Mouse (Mus musculus): Measurements from ENCODE around the gene Fam219a.

The Fam219a gene

DNA sequence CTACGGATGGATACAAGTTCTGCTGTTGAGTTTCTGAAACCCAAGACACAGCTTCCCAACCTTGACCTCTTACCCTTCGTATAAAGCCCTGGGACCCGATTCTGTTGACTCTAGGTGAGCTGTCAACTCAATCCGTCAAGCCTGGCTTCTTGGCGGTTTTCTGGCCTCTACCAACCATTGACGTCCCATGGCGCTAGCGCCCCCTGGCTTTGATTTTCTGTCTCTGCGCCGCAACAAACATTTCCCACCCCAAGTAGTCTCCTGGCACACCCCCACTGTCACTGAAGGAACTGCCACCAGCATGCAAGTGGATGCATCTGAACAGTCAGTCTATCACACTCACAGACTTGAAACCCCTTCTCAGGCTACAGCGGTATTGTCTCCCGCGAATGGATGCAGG lies 63.2 kb downstream of the Fam219a start:
- ATAC-seq (ENCODE audit: low TSS enrichment): no peak

DNA sequence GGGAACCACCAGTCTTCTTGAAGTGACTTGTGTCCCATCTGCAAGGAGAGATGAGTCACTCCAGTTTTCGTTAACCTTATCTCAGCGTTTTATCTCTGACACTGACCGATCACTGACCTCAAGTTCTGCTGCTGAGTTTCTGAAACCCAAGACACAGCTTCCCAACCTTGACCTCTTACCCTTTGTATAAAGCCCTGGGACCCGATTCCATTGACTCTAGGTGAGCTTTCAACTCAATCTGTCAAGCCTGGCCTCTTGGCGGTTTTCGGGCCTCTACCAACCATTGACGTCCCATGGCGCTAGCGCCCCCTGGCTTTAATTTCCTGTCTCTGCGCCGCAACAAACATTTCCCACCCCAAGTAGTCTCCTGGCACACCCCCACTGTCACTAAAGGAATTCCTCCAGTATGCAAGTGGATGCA lies 64.2 kb downstream of the Fam219a start:
- no peak for ATAC-seq (ENCODE audit: low TSS enrichment)

DNA sequence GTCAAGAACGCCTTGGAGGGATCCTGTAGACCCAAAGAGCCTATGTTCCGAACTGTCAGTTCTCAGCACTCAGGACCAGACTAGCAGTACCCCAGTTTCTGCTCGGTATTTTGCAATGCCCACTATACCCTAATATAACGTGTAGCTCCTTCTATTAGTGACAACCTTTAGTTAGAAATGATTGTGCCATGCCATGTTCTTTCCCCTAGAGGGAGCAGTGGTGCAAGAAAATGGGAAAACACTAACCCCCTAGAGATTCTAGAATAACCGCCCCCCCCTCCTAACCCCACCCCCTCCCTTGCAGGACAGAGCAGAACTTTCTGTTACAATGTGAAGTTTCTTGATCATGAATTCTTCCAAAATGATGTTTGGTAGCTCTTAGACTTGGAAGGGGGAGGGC lies 65.0 kb downstream of the Fam219a start:
- no peak for ATAC-seq (ENCODE audit: low TSS enrichment)

DNA sequence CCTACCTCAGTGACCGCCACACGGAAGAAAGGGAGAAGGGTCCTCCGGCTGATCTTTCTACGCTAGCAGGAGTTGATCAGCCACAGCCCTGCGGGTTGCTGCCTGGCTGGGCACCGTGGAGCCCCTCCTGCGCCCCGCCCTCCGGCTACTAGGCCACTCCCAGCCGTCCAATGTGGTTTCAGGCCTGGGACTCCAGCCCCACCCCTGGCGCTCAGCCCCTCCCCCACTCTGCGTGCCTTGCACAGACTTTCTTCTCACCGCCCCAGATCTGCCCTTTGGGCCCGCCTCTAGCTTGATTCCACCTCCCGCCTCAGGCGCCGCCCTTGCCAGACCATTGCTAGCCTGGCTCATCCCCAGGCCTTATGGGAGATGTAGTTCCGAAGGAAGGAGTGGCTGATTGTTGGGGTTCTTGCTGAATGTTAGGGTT lies 66.3 kb downstream of the Fam219a start, which contains the start of gene AI464131:
Gene AI464131, minus strand, starts transcription at position 91 of the 427 bp plus-strand sequence.
- peak; percentile 71 for ATAC-seq (ENCODE audit: low TSS enrichment)

DNA sequence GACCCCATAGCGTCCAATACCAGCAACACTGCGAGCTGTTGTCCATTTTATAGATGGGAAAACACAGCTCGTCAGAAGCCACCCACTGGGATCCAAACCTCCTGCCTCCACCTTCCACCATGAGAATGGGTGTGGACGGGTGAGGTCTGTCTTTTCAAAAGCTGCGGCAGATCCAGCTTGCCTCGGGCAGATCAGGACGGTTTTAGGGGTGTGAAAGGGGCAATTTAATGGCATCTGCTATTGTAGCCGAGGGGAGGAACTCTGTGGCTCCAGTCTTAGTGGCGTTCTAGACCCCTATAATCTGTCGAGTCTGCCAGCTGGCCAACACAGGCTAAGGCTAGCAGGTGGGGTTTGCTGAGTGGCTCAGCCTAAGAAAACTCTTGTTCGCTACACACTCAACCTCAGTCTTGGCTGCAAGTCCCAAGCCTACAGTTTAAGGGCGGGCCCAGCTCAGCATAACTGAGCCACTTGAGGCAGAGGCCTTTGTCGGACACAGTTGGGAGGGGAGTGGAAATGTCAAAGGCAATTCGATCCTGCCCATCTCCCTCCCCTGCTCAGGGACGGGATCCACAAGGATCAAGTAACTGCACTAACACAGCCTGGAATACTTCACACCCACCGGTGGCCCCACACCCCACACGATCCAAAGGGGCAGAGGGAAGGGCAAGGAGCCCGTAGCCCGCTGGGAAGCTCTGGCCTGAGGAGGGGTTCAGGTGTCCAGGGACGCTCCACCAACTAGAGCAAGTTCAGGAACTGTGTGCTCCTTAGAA lies 67.0 kb downstream of the Fam219a start:
- no peak for ATAC-seq (ENCODE audit: low TSS enrichment)

DNA sequence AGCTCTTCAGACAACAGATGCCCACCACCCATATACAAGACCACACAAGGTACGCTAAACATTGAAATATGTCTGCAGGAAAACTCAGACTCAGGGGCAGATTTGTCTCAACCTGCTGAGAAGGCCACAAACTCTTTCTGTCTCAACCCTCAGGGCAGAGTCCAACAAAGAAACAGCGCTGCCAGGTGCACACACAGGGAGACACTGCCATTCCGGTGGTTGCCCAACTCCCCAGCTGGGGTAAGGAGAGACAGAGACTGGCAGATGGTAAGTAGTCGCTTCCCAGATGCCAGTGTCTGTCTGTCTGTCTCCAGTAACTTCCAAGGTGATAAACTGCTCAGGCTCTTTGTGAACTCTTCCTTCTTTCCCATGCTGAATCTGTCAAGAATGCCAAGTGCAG lies 68.6 kb downstream of the Fam219a start:
- no peak for ATAC-seq (ENCODE audit: low TSS enrichment)

DNA sequence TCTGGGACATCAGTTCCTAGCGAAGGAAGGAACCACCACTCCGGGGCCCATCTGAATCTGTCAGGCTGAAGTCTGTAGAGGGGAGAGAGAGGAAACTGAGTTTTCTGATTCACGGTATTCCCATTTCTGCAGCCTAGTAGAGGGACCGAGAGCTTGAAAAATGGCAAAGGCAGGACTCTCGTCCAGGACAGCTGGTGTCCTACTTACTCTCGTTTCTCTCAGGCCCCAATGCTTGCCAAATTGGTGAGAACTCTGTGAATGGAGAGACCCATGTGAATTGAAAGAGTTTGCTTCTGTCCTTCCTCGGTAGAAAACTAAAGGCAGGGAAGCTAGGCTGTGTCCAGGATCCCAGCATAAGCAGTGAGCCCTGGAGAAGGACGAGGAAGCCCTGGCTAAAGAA lies 69.7 kb downstream of the Fam219a start:
- peak; percentile 18; the same call in 1 of the 2 replicates for ATAC-seq (ENCODE audit: low TSS enrichment)

DNA sequence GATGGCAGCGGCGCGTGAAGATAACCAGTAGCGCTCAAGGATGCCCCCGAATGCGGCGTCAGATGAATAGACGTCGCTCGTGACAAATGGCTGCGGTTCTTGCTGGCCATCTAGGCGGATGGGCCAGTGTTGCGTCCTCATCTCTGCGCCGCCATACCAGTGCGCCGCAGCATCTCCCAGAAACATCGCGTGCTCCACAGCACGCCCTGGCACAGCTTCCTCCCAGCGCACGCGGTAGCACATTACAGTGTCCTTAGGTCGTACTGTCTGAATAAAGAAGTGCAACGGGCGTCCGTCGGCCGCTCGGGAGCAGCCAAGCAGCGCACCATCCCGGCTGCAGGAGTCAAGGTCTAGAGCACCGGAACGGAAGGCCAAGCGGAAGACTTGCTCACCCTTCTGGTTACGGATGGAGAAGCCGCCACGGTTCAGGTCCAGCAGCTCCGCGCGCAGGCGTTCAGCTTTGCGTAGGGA lies 70.4 kb downstream of the Fam219a start:
- ATAC-seq (ENCODE audit: low TSS enrichment): no peak

DNA sequence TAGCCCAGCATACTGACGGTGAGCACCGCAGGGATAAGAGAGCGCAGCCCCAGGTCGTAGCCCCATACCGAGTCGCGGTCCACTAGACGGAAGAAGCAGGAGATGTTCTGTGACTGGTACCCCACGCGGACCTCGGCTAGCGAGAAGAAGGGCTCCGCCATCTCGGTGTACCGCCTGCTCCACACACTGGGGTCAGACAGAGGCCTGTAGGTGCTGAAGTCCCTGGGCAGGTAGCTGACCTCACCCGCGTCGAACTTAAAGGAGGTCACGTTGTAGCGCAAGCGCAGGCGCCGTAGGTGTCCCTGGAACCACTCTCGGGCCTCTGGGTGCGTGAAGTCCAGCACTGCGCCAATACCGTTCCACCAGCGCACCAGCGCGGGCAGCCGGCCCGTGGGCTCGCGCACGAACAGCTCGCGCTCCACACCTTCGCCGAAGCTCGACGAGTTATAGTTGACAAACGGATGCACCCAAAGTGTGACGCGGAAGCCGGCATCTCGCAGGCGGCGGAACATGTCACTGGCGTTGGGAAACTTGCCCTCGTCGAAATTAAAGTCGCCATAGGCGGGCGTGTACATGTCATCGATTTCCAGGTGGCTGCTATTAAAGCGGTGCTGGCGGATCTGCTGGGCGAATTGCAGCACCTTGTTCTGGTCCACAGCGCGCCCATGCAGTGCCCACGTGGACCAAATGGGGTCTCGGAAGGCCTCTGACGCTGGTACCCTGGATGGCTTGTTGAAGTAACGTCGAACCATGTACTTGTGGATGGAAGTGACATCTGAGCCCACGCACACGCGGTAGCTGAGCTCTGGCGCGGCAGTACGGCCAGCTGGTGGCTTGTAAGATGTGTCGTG lies 71.1 kb downstream of the Fam219a start:
- no peak for ATAC-seq (ENCODE audit: low TSS enrichment)

DNA sequence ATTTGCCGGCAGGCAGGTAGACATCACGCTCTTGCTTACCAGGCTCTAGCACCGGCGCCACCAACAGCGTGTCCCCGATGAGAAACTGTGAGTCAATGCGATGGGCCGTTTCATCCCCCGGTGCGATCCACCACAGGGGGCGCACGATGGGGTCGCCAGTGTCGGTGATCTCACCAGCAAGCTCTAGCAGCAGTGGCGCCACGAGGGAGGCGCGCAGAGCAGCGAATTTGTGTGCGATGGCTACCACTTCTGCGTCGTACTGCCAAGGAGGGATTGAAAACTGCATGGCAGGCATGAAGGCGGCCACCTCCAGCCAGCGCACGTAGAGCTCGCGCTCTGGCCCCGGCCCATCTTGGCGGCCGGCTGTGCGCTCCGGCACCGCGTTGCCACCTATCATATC lies 71.8 kb downstream of the Fam219a start:
- ATAC-seq (ENCODE audit: low TSS enrichment): no peak

DNA sequence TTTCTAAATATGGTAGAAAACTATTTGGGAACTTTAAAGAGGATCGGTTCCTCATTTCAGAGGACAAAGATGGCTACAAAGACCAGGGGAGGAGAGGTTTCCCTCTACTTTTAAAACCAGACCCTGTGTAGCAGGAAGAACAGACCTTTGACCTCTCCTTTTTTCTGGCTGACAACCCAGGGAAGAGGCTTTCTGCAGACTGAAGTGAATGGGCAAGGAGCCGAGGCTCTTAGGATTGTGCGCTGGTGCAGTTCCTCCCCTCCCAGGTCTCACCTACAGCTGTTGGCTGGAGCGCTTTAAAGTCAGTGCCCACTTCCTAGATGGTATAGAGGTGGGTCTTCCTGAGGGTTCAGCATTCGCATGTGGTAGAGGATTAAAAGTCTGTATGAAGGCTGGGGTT lies 72.3 kb downstream of the Fam219a start:
- ATAC-seq (ENCODE audit: low TSS enrichment): no peak

DNA sequence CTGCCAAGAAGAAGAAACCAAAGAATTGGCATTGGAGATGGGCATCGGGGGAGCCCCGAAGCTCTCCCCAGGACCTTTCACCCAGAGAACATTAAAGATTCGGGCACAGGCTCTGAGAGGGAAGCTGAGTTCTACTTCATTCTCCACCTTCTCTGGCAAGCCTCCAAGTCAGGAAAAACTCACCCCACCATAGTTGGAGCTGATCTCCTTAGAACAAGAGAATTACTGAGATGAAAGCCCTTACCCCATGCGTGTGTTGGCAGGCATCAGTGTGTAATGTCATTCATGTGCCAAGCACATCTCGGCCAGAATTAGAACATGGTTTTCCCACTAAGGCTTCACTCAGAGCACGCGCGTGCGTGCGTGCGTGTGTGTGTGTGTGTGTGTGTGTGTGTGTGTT lies 73.5 kb downstream of the Fam219a start:
- ATAC-seq (ENCODE audit: low TSS enrichment): peak; percentile 26; the same call in 1 of the 2 replicates

DNA sequence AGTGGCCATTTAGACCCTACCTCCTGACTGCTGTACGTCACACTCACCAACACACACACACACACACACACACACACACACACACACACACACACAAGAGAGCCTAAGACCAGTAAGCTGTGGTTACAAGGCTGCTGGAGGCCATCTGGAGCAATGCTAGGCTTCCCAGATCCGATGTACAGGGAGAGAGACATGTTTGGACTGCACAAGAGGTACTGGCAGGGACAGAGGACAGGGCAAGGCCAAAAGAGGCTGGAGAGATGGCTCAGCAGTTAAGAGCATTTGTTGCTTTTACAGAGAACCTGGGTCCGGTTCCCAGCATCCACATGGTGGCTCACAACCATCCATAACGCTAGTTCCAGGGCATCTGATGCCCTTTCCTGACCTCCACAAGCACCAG lies 74.3 kb downstream of the Fam219a start:
- ATAC-seq (ENCODE audit: low TSS enrichment): no peak

DNA sequence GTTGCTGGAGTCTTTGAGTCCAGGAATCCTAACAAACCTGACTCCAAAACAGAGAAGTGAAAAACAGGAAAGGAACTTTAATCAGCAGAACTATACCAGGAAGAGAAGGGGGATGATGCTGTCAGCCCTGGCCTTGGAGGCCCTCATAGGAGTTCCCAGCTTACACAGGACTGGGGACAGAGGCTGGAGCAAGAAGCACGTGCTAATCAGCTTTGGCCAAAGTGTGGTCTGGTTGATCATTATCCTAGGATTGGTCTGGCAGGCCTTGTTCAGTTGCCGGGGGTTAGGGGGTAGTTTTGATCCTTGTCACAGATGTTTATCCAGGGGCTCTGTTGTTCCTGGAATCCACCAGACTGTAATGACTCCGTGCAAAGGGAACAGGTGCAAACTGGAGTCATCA lies 75.0 kb downstream of the Fam219a start:
- no peak for ATAC-seq (ENCODE audit: low TSS enrichment)

DNA sequence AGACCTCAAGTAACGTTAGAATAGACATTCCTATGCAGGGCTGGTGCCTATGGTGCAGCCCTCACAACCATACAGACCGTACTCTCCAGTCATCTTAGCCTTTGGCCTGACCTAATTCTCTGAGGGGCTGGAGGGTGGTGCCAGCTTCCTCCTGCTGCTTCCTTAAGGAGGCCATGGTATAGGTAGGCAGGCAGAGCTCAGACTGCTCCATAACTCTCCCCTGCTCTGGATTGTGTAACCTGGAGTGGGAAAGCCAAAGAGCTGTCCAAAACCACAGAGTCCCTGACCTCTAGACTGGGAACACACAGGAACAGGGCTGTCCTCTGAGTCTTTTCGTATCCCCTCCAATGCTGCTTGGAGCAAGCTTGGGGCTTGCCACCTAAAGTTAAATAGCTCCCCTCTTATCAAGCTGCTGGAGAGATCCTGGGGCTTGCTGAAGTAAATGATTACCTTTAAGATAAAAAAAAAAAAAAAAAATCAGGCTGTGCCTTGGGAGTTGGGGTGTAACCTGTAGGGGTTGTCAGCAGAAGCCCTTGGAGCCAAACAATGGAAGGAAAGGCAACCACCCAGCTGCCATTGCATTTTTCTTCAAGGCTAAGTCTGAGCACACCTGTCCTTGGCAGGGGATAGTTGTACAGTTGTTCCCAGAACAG lies 75.7 kb downstream of the Fam219a start:
- ATAC-seq (ENCODE audit: low TSS enrichment): no peak

DNA sequence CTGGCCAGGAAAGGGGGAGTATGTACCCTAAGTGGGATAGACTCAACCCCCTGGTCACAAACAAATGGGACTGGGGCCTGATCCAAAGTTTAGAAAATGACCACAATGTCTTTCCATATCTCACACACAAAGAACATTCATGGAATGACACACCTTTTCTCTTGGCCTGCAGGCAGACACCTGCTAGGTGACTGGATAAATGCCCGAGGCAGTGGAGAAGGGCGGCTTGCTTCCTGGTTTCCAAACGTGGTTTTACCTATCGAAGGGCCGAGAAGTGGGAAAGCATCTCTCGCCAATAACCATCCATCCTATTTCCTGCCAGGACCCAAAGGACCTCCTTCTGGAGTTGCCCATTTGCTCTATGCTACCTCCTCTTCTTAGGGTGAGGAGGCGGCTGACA lies 76.4 kb downstream of the Fam219a start:
- no peak for ATAC-seq (ENCODE audit: low TSS enrichment)

DNA sequence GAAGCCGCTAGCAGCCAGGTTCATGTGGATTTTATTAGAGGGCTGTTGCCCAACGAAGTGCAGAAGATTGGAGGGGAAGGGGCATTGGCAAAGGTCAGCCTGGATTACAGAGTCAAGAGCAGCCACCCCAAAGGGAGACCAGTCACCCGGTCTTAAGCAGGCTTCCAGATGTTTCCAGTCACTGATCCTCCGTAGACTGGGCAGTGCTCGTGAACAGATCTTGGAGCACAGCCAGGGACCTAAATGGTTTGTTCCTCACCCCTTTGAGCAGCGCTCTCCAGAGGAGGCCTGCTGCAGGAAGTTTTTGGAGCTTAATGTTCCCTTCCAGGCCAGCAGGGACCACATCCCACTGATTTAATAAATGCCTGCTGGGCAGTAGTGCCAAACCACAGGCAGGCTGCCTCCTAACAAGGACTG lies 87.7 kb downstream of the Fam219a start:
- ATAC-seq (ENCODE audit: low TSS enrichment): peak; percentile 41; the same call in 1 of the 2 replicates

DNA sequence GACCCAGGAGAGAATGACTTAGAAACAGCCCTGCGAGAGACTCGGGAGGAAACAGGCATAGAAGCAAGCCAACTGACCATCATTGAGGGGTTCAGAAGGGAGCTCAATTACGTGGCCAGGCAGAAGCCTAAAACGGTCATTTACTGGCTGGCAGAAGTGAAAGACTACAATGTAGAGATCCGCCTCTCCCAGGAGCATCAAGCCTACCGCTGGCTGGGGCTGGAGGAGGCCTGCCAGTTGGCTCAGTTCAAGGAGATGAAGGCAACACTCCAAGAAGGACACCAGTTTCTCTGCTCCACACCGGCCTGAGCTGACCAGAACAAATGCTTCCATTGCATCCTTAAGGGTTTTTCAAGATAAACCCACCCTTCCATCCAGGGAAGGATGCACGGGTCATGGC lies 89.1 kb downstream of the Fam219a start:
- peak; percentile 41; the same call in 1 of the 2 replicates for ATAC-seq (ENCODE audit: low TSS enrichment)

DNA sequence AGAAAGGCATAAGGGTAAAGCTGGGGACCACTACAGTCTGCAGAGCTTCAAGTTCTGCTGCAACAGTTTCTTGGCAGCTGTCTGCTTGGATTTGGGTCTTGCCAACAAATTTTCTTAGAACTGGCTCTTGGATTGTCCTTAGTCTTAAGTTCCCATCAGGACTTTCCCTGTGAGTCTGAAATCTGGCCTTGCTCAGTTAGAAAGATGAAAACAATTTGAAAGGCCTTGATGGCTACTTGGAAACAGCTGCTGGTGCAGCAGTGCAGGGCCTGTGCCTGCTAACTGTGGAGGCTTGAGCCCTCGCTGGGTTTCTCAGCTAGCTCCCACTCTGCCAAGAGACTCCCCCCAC lies 89.9 kb downstream of the Fam219a start:
- 0 out of 2 replicates have a peak, but pooled peaks have one; percentile 27 for ATAC-seq (ENCODE audit: low TSS enrichment)

DNA sequence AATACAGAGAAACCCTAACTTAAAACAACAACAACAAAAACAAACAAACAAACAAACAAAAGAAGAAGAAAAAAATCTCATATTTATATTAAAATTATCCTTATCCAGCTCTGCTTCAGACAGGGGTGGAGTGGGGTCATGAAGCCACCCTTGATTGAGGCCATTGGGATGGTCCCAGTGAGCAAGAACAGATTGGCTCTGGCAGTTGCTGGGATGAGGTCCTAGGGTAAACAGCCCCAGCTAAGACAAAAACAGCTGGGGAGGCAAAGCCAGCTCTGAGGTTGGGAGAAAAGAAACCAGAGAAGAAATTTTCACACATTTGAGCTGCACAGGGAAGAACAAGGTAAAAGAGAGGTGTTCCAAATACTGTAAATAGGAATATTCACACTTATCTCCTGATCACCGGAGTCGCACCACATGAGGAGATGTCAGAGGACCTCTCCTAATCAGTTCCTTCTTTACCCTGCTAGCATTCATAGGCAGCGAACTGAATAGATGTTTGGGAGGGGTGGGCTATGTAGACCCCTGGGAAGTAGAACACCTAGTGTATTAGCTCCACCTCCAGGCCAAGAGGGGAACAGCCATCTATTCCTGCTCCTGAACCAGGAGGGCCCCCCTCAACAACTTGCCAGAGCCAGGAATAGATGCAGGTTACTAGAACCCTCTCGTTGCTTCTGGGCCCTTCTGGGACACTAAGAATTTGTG lies 90.4 kb downstream of the Fam219a start:
- ATAC-seq (ENCODE audit: low TSS enrichment): no peak

DNA sequence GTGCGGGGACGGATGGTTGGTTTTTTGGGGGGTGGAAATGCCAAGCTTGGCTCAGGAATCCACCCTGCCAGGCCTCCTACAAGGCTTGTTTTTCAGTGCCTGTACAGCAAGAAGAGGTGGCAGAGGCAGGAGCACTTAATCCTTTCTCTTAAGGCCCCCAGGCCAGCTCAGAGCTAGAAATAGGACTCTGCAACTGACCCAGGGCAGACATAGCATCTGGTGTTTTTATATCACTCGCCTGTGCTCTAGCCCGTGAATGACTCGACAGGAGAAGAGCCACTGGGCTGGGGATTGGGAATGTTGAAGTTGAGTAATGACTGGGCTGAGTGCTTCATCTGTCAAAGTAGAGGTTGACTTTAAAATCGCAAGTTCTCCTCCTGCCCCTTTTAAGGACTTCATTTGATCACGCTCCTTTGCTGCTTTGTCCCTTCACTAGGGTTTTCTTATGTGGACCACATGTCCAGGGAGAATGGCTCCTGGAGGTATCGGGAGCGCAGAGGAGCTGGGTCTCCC lies 91.6 kb downstream of the Fam219a start:
- ATAC-seq (ENCODE audit: low TSS enrichment): no peak

DNA sequence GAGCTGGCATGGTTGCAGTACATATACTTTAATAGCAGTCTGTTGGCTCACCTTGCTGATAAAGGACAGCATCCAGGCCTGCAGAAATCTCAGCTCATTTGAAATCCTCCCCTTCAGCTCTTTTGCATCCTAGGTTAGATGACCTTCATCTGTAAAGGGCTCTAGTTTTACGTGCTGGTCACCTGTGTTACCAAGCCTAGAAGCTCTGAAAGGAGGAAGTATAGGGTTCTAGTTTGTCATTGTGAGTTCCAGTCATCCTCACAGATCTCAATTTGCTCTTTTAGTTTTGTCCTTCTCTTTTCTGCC lies 98.0 kb downstream of the Fam219a start:
- no peak for ATAC-seq (ENCODE audit: low TSS enrichment)

Measured in frontal cortex, adult (tissue).